Comparison of ENCODE assay signal across 32 mouse cellular contexts in genomic region chr15:101204781-101205180, GRCm38 (mm10).
"Had no signal": no experiment of that assay in that cellular context is flagged by ENCODE, and none has a peak within 500 bp of the region (broad histone marks: within the 10 kb centered on the region; RNA-seq: fewer than 3 reads in every experiment).

No protein-coding gene starts in this region.

- H3K9ac ChIP-seq: limb, embryonic 12.5 days; limb, embryonic 13.5 days; limb, embryonic 15.5 days; liver, embryonic 12.5 days; liver, embryonic 13.5 days; liver, embryonic 14.5 days; liver, embryonic 15.5 days; liver, postnatal 0 days; lung, embryonic 14.5 days; lung, embryonic 15.5 days; midbrain, embryonic 12.5 days; midbrain, embryonic 13.5 days; midbrain, embryonic 15.5 days had no signal

- H3K27me3 ChIP-seq: limb, embryonic 12.5 days; limb, embryonic 13.5 days; limb, embryonic 15.5 days; liver, embryonic 12.5 days; liver, embryonic 13.5 days; liver, embryonic 15.5 days; lung, embryonic 15.5 days; megakaryocyte, embryonic 14.5 days; midbrain, embryonic 12.5 days; midbrain, embryonic 13.5 days; midbrain, embryonic 15.5 days had no signal

- H3K9me3 ChIP-seq: limb, embryonic 10.5 days; limb, embryonic 15.5 days; liver, embryonic 12.5 days; liver, embryonic 13.5 days; liver, embryonic 15.5 days; lung, embryonic 15.5 days; midbrain, embryonic 10.5 days; midbrain, embryonic 12.5 days; midbrain, embryonic 15.5 days had no signal

- H3K4me2 ChIP-seq: limb, embryonic 12.5 days; limb, embryonic 13.5 days; limb, embryonic 15.5 days; liver, embryonic 11.5 days; liver, embryonic 12.5 days; liver, embryonic 13.5 days; liver, embryonic 15.5 days; lung, embryonic 14.5 days; lung, embryonic 15.5 days; midbrain, embryonic 11.5 days; midbrain, embryonic 12.5 days; midbrain, embryonic 13.5 days; midbrain, embryonic 15.5 days had no signal

- H3K4me3 ChIP-seq: left cerebral cortex, adult 2 months; limb, embryonic 10.5 days; limb, embryonic 12.5 days; limb, embryonic 13.5 days; limb, embryonic 15.5 days; liver, embryonic 12.5 days; liver, embryonic 13.5 days; liver, embryonic 15.5 days; lung, embryonic 15.5 days; megakaryocyte, embryonic 14.5 days; midbrain, embryonic 10.5 days; midbrain, embryonic 12.5 days; midbrain, embryonic 13.5 days; midbrain, embryonic 15.5 days; myocyte had no signal

- ATAC-seq: liver, embryonic 12.5 days; liver, postnatal 0 days; lung, postnatal 0 days; midbrain, embryonic 13.5 days; midbrain, embryonic 15.5 days; midbrain, embryonic 16.5 days had no signal

- DNase-seq: left cerebral cortex, postnatal 4 days; liver; liver, embryonic 13.5 days; liver, postnatal 0 days; lung, adult 18-20 months; lung, adult 2 months; lung, embryonic 14.5 days; lung, postnatal 10 days; lung, postnatal 14 days; lung, postnatal 36 days; lung, postnatal 4 days; midbrain, embryonic 14.5 days had no signal

- H3K4me1 ChIP-seq: limb, embryonic 10.5 days; limb, embryonic 12.5 days; limb, embryonic 13.5 days; limb, embryonic 15.5 days; liver, embryonic 13.5 days; lung, embryonic 15.5 days; midbrain, embryonic 10.5 days; midbrain, embryonic 12.5 days; midbrain, embryonic 13.5 days; midbrain, embryonic 15.5 days had no signal

- H3K27ac ChIP-seq: left cerebral cortex, adult 2 months; limb, embryonic 10.5 days; limb, embryonic 12.5 days; limb, embryonic 13.5 days; limb, embryonic 15.5 days; liver, embryonic 12.5 days; liver, embryonic 13.5 days; liver, embryonic 14.5 days; liver, embryonic 15.5 days; lung, embryonic 15.5 days; macrophage; midbrain, embryonic 10.5 days; midbrain, embryonic 12.5 days; midbrain, embryonic 13.5 days; midbrain, embryonic 15.5 days had no signal
